Mouse (Mus musculus): Measurements from ENCODE around the gene Pdzd9. TPM values are rescaled to one million over a fixed set of nuclear protein-coding genes. Genes with fewer than 3 reads are reported as not detected.
A peak's percentile ranks its signal among the peaks of the same experiment; 100 is the strongest.

Pdzd9 gene
- polyA plus RNA-seq, 1 experiment from 2014 or later: 0.41 TPM

DNA sequence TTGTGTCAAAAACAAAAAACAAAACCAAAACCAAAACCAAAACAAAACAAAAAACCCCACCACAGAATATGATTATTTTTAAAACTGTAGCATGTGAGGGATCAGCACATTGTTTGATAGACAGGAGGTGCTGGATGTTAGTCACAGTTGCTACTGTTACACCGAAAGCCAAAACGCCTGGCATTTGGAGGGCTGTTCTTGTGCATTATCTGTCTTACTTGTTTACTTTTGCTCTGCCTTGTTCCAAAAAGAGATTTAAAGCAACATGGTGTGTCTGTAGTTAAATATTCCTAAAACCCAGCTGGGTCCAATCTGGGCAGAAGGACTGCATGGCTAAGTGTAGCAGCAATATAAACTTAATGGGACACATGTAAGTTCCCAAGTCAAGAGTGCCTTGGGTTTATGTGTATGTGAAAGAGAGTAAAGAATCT lies 14.6 kb upstream of the Pdzd9 start:
- Histone ChIP-seq H3K9me3 (replicated peaks) (no peaks in the 10 kb centered on the region), H3K27me3 (ENCODE audit: low read depth, poor library complexity, severe bottlenecking) (no peaks in the 10 kb centered on the region), H3K4me3 (no peak overlapping the region), H3K27ac (replicated peaks) (no peak overlapping the region), H3K36me3 (0 out of 2 replicates have a peak, but pooled peaks cover 3% of the 10 kb centered on the region), H3K4me1 (peaks cover 7% of the 10 kb centered on the region)
- 94% methylated on average over 2 of the region's 2 CpGs for WGBS
- no peak for DNase-seq (ENCODE audit: low spot score)

DNA sequence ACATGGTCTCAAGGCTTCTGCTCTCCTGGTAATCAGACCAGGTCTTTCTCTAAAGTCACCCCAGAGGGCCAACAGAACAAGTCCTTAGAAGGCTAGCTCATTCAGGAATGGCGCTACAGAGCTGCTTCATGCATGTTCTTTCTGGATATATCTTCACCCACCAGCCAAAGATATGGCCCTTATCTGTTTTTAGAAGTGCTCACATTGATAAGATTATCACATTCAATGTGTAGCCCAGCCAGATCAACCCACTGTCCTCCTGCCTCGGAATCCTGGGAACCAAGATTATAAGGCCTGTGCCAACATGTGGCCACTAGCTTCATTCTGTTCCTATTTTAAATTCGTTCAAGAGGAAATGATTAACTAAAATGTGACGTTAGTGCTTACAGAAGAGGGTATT lies 11.9 kb upstream of the Pdzd9 start:
- WGBS: 88% methylated on average over 4 of the region's 4 CpGs
- Histone ChIP-seq H3K9me3 (replicated peaks) (no peaks in the 10 kb centered on the region), H3K27me3 (ENCODE audit: low read depth, poor library complexity, severe bottlenecking) (no peaks in the 10 kb centered on the region), H3K4me1 (peaks cover 26% of the 10 kb centered on the region), H3K27ac (replicated peaks) (no peak overlapping the region), H3K36me3 (no peaks in the 10 kb centered on the region), H3K4me3 (no peak overlapping the region)
- no peak for DNase-seq (ENCODE audit: low spot score)

DNA sequence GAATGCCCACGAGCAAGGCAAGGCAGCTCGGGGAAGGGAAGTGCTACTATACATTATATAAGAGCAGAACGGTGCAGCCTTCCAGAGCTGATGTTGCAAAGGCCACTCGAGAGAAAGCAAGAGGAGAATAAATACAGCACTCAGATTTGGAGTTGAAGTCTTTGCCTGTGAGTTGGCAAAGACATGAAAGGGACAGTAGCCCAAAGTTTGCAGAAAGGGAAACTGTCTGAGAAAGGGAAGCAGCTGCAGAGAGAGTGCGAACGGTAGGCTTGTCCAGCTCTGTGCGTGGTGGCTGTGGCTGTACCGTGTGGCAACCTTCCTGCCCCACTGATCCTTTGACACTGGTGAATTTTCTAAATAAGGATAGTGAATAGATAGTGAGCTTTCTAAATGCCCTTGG lies 8.9 kb upstream of the Pdzd9 start:
- no peak for DNase-seq (ENCODE audit: low spot score)
- H3K36me3 ChIP-seq: no peaks in the 10 kb centered on the region
- peak overlapping the region; percentile 94 for H3K4me3 ChIP-seq
- peaks cover 35% of the 10 kb centered on the region for H3K4me1 ChIP-seq
- no peaks in the 10 kb centered on the region for H3K9me3 ChIP-seq (replicated peaks)
- H3K27me3 ChIP-seq (ENCODE audit: low read depth, poor library complexity, severe bottlenecking): no peaks in the 10 kb centered on the region
- WGBS: 78% methylated on average over 8 of the region's 8 CpGs
- no peak overlapping the region for H3K27ac ChIP-seq (replicated peaks)

- peak overlapping the region; percentile 94 for H3K4me3 ChIP-seq
- no peak for DNase-seq (ENCODE audit: low spot score)
- 2% methylated on average over 42 of the region's 42 CpGs for WGBS
- H3K4me1 ChIP-seq: peaks cover 35% of the 10 kb centered on the region
- H3K9me3 ChIP-seq (replicated peaks): no peaks in the 10 kb centered on the region
- H3K27ac ChIP-seq (replicated peaks): peak overlapping the region; percentile 95
- no peaks in the 10 kb centered on the region for H3K36me3 ChIP-seq
- H3K27me3 ChIP-seq (ENCODE audit: low read depth, poor library complexity, severe bottlenecking): no peaks in the 10 kb centered on the region
Observed at GRCm38 (mm10) chr7:120677764-120678531, 7.8 kb upstream of the Pdzd9 start.

DNA sequence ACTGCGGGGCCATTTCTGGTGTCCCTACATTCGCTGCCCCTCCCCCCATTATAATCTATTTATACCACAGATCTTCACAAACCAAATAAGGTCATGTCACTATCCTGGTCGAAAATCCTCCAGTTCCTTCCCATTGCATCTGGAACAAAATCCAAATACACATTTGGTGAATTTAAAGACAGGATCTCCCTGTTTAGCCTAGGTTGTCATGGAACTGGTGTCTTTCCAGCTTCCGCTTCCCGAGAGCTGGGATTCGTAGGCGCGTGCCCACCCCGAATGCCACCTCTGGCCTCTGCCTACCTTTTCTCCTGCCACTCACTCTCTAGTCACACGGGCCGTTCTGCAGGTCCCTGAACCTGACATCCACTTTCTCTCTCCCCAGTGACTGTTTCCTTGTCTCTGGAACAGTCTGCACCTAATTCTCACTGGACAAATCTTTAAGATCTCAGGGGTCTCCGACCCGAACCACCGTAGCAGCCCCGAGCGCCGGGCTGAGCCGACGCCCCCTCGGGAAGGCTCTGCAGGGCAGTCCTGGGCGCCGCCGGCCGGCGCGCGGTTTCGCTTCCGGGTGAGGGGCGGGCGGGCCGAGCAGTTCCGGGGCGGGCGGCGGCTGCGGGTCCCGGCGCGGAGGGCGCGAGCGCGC lies 7.0 kb upstream of the Pdzd9 start, which contains the start of gene Mosmo:
Gene Mosmo (plus strand): TSS at position 618 of the 643 bp plus-strand sequence.
- DNase-seq (ENCODE audit: low spot score): peak; percentile 85
- Histone ChIP-seq H3K4me3 (peak within 1 kb of the TSS; percentile 94), H3K4me1 (peaks cover 35% of the 10 kb centered on the region), H3K27ac (replicated peaks) (peak within 1 kb of the TSS; percentile 95), H3K36me3 (no peaks in the 10 kb centered on the region), H3K9me3 (replicated peaks) (no peaks in the 10 kb centered on the region), H3K27me3 (ENCODE audit: low read depth, poor library complexity, severe bottlenecking) (no peaks in the 10 kb centered on the region)
- WGBS: 2% methylated on average over 26 of the region's 44 CpGs

DNA sequence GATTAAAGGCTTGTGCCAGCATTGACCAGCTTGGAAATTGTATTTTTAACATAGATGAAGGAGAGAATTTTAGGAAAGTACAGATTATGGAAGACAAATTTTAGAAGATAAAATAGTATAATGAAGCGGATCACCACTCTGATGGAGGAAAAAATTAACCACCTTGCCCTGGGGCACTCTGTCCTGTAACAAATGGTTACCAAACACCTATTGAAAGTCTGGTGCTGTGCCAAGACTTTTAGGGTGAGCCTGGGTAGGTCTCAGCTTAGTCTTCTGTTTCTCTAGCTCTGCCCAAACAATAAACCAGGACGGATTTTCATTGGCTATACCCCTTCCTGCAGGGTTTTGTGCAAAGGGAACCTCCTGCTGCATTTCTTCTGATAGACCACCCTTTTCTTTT lies 1.1 kb upstream of the Pdzd9 start:
- no peaks in the 10 kb centered on the region for H3K36me3 ChIP-seq
- H3K4me1 ChIP-seq: peaks cover 2% of the 10 kb centered on the region
- 70% methylated on average over 2 of the region's 2 CpGs for WGBS
- H3K4me3 ChIP-seq: no peak overlapping the region
- H3K9me3 ChIP-seq (replicated peaks): no peaks in the 10 kb centered on the region
- no peaks in the 10 kb centered on the region for H3K27me3 ChIP-seq (ENCODE audit: low read depth, poor library complexity, severe bottlenecking)
- no peak for DNase-seq (ENCODE audit: low spot score)
- no peak overlapping the region for H3K27ac ChIP-seq (replicated peaks)

GRCm38 (mm10) chr7:120662079-120662478 lies 8.1 kb downstream of the Pdzd9 start:
- Histone ChIP-seq H3K27me3 (ENCODE audit: low read depth, poor library complexity, severe bottlenecking) (no peaks in the 10 kb centered on the region), H3K4me3 (no peak overlapping the region), H3K36me3 (peaks cover 39% of the 10 kb centered on the region), H3K9me3 (replicated peaks) (no peaks in the 10 kb centered on the region), H3K4me1 (no peaks in the 10 kb centered on the region), H3K27ac (replicated peaks) (no peak overlapping the region)
- DNase-seq (ENCODE audit: low spot score): no peak
- WGBS: 94% methylated on average over 4 of the region's 4 CpGs

- H3K36me3 ChIP-seq: peaks cover 100% of the 10 kb centered on the region
- no peaks in the 10 kb centered on the region for H3K9me3 ChIP-seq (replicated peaks)
- WGBS: 93% methylated on average over 2 of the region's 2 CpGs
Observed at GRCm38 (mm10) chr7:120647849-120648248, 22.3 kb downstream of the Pdzd9 start.

GRCm38 (mm10) chr7:120643217-120643616 lies 26.9 kb downstream of the Pdzd9 start:
- H3K27ac ChIP-seq (replicated peaks): no peak overlapping the region
- H3K4me3 ChIP-seq: no peak overlapping the region
- H3K36me3 ChIP-seq: peaks cover 100% of the 10 kb centered on the region
- 59% methylated on average over 4 of the region's 4 CpGs for WGBS
- no peaks in the 10 kb centered on the region for H3K27me3 ChIP-seq (ENCODE audit: low read depth, poor library complexity, severe bottlenecking)
- DNase-seq (ENCODE audit: low spot score): no peak
- no peaks in the 10 kb centered on the region for H3K4me1 ChIP-seq
- no peaks in the 10 kb centered on the region for H3K9me3 ChIP-seq (replicated peaks)

More at GRCm38 (mm10) chr7:120647849-120648248, 22.3 kb downstream of the Pdzd9 start:
- no peak overlapping the region for H3K27ac ChIP-seq (replicated peaks)
- H3K4me1 ChIP-seq: no peaks in the 10 kb centered on the region
- no peak overlapping the region for H3K4me3 ChIP-seq
- no peak for DNase-seq (ENCODE audit: low spot score)
- no peaks in the 10 kb centered on the region for H3K27me3 ChIP-seq (ENCODE audit: low read depth, poor library complexity, severe bottlenecking)

GRCm38 (mm10) chr7:120635821-120636220 lies 34.3 kb downstream of the Pdzd9 start:
- no peaks in the 10 kb centered on the region for H3K9me3 ChIP-seq (replicated peaks)
- H3K4me1 ChIP-seq: peaks cover 19% of the 10 kb centered on the region
- whole genome bisulfite sequencing: 5% methylated on average over 11 of the region's 11 CpGs
- peak overlapping the region; percentile 93 for H3K27ac ChIP-seq (replicated peaks)
- H3K4me3 ChIP-seq: peak overlapping the region; percentile 82
- H3K27me3 ChIP-seq (ENCODE audit: low read depth, poor library complexity, severe bottlenecking): no peaks in the 10 kb centered on the region
- DNase-seq (ENCODE audit: low spot score): peak; percentile 14
- H3K36me3 ChIP-seq: peaks cover 34% of the 10 kb centered on the region

GRCm38 (mm10) chr7:120635362-120635781 lies 34.8 kb downstream of the Pdzd9 start:
- peaks cover 30% of the 10 kb centered on the region for H3K36me3 ChIP-seq
- WGBS: under 1% methylated on average over 32 of the region's 32 CpGs
- peaks cover 19% of the 10 kb centered on the region for H3K4me1 ChIP-seq
- H3K27ac ChIP-seq (replicated peaks): peak overlapping the region; percentile 93
- H3K9me3 ChIP-seq (replicated peaks): no peaks in the 10 kb centered on the region
- no peaks in the 10 kb centered on the region for H3K27me3 ChIP-seq (ENCODE audit: low read depth, poor library complexity, severe bottlenecking)
- H3K4me3 ChIP-seq: peak overlapping the region; percentile 82
- DNase-seq (ENCODE audit: low spot score): no peak

- Histone ChIP-seq H3K27ac (replicated peaks) (peak within 1 kb of the TSS; percentile 93), H3K4me3 (peak within 1 kb of the TSS; percentile 82), H3K4me1 (peaks cover 19% of the 10 kb centered on the region), H3K36me3 (peaks cover 24% of the 10 kb centered on the region), H3K27me3 (ENCODE audit: low read depth, poor library complexity, severe bottlenecking) (no peaks in the 10 kb centered on the region), H3K9me3 (replicated peaks) (no peaks in the 10 kb centered on the region)
- WGBS: under 1% methylated on average over 45 of the region's 45 CpGs
- DNase-seq (ENCODE audit: low spot score): peak; percentile 92
Observed at GRCm38 (mm10) chr7:120634711-120635361, 35.3 kb downstream of the Pdzd9 start, which contains the start of gene Uqcrc2. Gene Uqcrc2 (plus strand): TSS chr7:120635176.
